Mouse (Mus musculus) heart, adult 11 months (tissue): ENCODE measurements around the gene Cachd1.

Source experiments
- DNase-seq: peaks from one replicate; pipeline ENCODE4 v3.0.0; 2022

Gene Cachd1

DNA sequence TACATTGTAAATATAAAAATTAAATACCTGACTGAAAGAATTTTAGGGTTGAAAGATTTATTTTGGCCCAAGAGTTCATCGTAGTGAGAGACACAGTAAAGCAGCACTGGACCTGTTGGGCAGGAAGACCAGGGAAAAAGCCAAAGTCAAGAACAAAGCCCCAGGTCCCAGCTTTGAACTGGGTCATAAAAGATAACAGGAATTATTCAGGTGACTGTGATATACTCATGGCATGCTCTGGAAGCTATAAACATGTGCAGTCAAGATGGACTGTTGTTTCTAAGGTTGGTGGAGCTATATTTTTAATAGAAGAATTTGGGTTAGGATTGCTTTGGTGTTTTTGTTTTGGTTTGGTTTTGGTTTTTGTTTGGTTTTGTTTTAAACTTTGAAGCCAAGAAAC is 148.7 kb downstream of the Cachd1 start:
- DNase-seq = peak; percentile 4

DNA sequence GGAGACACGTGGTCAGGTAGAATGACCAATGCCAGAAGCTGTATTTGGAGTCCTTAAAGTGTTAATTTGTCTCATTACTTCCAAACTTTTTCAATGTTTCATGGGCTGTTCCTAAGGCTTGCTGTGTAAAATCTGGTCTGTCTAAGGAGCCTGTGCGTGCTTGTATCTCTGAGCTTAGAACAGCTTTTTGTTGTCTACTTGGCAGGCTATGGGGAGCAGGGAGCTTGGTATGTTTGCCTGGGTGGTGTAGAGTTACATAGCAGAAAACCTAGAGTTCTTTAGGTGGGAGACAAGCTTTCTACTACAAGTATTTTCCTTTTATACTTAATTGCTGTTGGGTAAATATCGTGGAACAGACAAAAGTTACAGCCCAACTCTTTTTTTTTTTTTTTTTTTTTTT is 150.1 kb downstream of the Cachd1 start:
- peak; percentile 11 for DNase-seq

GRCm38 (mm10) chr4:100927059-100927458 is 150.6 kb downstream of the Cachd1 start:
- peak; percentile 1 for DNase-seq

- peak; percentile 83 for DNase-seq
These were observed 167.2 kb downstream of the Cachd1 start for GRCm38 (mm10) chr4:100943689-100944088.

- DNase-seq = peak; percentile 64
These were observed 167.8 kb downstream of the Cachd1 start for GRCm38 (mm10) chr4:100944276-100944675.

- peak; percentile 23 for DNase-seq
These were observed 168.9 kb downstream of the Cachd1 start for GRCm38 (mm10) chr4:100945171-100945899.

DNA sequence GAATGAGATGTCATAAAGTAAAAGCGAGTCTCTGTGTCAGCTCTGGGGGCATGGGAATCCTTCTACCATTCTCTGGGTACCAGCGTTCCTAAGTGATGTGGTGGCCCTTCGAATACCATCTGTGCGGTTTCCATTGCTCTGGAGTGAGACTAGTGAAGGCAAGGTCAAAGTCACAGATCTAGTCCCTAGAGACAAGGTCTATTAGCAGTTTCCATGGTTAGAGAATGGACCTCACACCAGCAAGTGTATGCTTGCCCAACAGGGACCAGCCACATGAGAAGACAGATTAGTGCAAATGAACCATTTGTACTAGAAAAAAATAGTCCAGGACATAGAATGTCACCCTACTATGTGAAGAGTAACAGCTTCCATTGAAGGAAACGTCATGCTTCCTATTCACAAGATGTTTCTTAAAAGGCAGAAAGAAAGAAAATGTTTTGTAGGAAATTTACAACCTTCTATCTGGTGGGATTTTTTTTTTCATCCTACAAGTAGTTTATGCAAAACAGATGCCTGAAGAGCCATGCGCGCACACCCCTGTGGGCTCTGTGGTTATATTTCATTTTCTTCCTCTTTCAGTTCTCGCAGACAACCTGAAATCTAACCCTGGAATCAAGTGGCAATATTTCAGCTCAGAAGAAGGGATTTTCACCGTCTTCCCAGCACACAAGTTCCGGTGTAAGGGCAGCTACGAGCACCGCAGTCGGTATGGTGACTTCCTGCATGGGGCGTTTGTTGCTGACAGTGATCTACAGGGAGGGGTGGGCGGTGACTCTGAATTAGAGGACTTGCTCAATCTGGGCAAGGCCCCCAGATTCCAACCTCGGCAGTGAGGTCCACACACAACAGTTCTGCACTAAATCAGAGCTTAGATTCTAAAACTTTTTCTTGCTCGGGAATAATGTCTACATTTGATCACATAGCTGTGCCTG is 172.3 kb downstream of the Cachd1 start:
- peak; percentile 37 for DNase-seq

DNA sequence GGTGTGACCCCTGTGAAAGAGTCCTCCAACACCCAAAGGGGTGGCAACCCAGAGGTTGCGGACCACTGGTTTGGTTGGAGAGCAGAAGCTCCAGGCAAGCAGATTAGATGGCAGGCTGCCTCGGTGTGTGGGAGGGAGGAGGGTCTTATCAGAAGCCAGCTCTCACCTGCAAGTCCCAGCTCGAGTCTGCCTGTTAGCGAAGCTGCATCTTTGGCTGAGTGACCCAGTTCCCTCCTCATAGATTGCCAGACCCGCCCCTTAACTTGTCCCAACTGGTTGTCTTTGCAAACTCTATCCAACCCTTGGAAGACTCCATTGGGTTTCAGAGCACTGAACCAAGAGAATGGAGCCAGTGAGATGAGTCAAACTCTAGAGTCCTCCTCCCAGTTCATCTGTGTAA is 173.8 kb downstream of the Cachd1 start:
- peak; percentile 83 for DNase-seq

DNA sequence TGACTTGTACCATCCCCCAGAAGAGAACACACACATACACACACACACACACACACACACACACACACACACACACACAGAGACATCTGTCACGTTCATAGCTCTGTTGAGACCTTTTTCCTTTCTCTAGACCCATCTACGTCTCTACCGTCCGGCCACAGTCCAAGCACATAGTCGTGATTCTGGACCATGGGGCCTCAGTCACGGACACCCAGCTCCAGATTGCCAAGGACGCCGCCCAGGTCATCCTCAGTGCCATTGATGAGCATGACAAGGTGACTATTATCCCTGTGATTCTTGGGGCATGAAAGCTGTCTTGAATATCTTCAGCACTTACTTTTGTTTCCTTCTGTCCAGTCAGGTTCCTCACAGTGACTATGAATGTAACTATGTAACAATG is 175.4 kb downstream of the Cachd1 start:
- DNase-seq = peak; percentile 51

DNA sequence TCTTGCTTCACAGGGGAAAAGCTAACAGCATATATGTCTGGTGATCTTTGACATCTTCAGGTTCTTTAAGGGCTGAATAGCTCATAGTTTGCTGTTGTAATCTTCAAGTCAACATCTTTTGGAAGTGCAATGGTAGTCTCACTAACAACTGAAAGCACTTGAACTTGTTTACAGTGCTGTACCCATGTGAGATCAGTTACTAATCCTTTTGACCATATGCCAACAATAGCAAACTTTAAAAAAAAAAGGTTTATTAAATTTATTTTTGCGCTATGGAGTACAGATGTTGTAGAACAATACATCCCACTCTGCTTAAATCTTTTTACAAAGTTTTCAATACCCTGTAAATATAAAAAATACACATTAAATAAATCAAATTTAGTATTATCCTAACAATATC is 186.9 kb downstream of the Cachd1 start:
- DNase-seq = no peak

GRCm38 (mm10) chr4:100963796-100964195 is 187.3 kb downstream of the Cachd1 start:
- no peak for DNase-seq

- peak; percentile 89 for DNase-seq
These were observed 191.4 kb downstream of the Cachd1 start for GRCm38 (mm10) chr4:100967703-100968392.

DNA sequence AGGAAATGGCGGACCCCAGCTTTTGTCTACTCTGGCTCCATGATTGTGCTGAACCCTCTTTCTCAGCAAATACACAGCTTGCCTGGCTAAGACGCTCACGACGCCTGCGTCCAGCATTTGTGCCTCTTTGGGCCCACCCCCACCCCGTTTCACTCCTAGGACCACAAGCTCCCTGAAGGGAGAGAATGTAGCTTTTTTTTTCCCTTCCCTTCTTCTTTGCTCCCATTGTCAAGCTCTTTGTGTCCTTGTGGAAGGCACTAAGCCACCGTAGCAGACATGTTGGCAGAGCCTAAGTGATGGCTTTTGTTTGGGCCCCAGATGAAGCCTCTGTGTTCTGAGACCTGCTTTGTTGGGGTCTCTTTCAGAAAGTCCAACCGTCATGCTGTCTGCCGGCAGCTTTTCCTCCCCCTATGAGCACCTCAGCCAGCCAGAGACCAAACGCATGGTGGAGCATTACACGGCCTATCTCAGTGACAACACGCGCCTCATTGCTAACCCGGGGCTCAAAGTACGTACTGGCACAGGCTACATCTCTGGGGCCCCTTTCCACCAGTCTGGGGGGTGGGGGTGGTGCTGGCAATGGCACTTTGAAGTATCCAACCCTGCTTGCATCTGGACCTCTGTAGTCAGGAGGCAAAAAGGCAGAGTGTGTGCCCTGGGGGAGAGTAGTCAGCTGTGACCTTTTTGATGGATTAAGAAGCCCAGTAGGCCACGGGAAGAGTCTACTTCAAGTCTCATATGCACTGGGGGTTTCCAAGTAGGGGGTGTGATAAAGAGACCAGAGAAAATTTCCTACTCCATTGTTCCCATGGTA is 197.4 kb downstream of the Cachd1 start:
- no peak for DNase-seq

DNA sequence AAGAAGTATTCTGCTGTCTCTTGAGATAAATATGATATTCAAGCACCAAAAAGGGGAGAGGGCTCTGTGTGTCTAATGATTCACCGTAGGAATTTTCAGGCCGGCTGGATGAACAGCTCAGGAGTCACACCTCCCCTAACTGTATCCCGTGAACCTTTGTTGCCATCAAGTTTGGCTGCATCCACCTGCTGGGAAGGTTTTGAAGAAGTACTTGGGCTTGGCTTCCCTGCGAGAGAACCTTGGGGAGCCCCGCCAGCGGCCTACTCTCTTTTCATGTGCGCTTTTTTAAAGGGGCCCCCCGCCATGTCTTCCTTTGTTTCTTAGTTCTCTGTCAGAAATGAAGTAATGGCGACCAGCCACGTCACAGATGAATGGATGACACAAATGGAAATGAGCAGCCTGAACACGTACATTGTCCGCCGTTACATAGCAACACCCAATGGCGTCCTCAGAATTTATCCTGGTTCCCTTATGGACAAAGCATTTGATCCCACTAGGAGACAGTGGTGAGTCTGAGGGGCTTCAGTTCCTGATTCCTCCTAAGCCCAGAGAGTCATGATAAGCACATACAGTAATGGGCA is 198.1 kb downstream of the Cachd1 start:
- DNase-seq = no peak

DNA sequence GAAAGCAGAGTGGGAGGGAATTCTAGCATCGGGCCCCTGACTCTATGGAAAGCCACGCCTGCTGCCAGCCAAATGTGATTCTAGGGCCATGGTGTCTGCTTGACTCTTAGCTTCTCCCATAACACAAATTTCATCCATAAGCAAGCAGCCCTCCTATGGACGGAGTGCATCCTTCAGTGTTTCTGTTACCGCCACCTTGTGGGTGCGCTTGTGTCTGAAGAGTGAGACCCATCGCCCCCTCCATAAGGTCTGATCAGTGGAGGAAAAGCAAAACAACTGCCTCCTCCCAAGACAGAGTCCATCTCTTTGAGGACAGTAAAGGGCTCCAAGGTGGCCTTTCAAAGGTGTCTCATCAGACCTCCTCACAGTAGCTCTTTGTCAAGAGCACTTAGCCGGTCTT is 201.0 kb downstream of the Cachd1 start:
- no peak for DNase-seq

- peak; percentile 61 for DNase-seq
These were observed 210.7 kb downstream of the Cachd1 start for GRCm38 (mm10) chr4:100987187-100987586.

GRCm38 (mm10) chr4:100988231-100988799 is 211.8 kb downstream of the Cachd1 start:
- DNase-seq = peak; percentile 68

DNA sequence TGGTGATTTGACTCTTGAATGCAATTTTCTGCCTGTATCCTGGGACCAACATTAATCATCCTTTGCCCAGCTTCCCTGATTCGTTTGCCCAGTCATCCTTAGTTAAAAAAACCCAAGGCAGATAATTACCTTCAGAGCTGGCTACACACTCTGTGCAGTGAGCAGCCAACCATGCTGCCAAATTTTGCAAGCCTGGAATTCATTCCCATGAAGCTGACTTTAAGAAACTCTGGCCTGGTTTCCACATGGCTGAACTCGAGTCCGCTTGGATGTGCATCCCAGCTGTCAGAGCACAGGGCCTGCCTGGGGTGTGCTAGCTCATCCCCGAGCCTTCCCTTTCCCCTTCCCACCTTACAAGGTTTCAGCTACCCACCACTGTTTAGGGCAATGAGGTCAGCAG is 214.5 kb downstream of the Cachd1 start:
- peak; percentile 88 for DNase-seq

GRCm38 (mm10) chr4:100992086-100992485 is 215.6 kb downstream of the Cachd1 start:
- DNase-seq = peak; percentile 74

GRCm38 (mm10) chr4:100994442-100995255 is 218.2 kb downstream of the Cachd1 start:
- DNase-seq = peak; percentile 83

DNA sequence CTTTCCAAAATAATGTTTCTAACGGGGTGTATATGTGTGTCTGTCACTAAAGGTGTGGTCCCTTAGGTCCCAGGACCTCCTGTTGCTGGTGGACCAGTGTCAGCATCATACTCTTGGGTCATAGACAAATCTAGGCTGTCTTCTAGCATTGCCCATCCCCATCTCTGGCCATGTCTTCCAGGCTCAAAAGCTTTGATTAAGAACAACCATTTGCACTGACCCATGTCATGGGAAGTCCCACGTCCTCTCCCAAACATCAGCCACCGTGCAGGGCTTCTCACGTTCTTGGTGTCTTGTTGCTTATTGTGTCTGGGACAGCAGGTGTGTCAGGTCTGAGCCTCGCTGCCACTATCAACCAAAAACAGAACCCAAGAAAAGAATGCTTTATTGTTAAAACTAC is 219.1 kb downstream of the Cachd1 start:
- peak; percentile 85 for DNase-seq
